Mouse (Mus musculus): ENCODE data around the gene Rbks. TPM values are rescaled to one million over a fixed set of nuclear protein-coding genes. Genes with fewer than 3 reads are reported as not detected.
A peak's percentile ranks its signal among the peaks of the same experiment; 100 is the strongest.
"Not testable (repeated sequence)": the region's sequence is repeated elsewhere in the genome, so short reads cannot be mapped to it uniquely, and the experiment has no call there.

Rbks gene
- total RNA-seq, 4 experiments from 2014 or later = 3.5 to 5.3 (median 4.3) TPM

DNA sequence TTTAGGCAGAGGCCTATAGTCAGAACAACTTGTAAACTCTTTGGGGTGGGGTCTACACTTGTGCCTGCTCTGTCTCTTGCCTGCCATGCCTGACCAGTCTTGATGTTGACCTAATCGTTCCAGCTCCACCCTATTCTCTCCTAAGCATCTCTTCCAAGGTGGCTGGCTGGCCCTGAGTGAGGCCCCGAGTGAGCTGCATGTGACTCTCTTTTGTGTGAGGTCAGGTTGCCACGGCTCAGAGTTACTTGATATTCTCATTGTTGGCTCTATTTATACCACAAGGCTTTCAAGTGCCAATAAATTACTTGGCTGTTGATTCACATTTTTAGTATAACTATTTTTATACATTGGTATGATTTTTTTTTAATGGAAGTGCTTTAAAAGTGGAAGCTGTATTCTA, 70.3 kb downstream of the Rbks start:
- peak; percentile 40 for DNase-seq (ENCODE audit: low spot score)

DNA sequence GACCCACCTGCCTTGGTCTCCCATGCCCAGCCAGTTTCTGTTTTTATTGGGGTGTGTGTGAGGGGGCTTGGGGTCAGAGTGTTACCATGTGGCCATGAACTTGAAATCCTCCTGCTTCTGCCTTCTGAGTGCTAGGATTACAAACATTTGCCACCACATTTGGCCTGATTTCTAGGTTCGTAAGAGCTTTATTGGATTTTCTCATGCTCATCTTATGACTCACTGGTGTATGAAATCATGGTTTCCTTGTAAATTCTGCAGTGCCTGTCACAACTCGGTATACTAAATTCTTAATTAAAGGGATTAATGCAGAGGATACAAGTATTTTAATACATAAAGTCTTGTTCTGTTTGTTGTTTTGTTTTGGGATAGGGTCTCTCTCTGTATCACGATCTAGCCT, 77.1 kb downstream of the Rbks start:
- DNase-seq (ENCODE audit: low spot score) = no peak

DNA sequence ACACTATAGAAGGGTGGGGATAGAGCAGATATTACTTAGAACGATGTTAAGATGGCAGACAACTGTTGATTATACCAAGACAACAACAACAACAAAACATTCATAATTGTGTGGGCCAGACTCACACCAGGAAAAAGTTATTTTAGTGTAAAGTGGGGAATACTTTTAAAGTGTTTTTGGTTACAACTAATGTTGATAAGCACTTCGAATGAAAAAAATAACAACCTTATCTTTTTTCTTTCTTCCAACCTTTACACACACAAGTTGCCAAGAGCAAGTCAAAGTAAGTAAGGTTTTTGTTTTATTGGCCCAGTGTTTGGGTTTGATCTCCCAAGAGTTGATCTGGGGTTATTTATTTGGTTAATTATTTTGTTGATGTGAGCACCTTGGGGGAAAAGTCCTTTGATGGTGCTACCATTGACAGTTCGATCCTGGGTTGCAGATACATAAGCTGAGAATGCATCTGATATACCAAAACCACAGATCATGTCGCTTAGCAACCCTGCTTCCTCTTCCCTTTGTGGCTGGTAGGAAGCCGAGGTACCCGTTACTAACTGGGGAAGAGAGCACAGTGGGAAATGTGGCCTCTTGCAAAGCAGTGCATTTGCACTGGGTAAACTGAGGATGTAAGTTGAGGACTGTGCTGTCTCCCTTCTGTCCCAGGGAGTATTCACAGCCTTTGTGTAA, 82.9 kb downstream of the Rbks start:
- no peak for DNase-seq (ENCODE audit: low spot score)

DNA sequence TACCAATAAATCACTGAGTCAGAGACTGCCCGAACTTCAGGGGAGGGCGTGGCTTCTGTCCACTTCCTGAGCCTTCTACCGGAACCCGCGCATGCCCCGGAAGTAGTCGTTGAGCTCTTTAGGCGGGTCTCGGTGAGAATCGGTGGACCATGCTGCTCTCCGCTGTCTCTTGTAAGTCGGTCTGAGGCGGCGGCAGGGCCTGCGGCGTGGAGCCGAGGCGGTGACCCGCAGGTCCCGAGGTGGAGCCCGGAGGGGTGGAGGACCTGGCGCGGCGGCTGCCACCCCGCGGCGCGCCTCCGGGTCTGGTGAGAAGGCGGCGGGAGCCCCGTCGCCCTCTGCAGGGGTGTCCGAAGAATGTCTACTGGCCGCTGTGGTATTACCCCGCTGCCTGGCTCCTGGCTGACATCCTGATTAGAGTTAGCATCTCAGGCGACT, 83.6 kb downstream of the Rbks start:
- DNase-seq (ENCODE audit: low spot score) = peak; percentile 87

DNA sequence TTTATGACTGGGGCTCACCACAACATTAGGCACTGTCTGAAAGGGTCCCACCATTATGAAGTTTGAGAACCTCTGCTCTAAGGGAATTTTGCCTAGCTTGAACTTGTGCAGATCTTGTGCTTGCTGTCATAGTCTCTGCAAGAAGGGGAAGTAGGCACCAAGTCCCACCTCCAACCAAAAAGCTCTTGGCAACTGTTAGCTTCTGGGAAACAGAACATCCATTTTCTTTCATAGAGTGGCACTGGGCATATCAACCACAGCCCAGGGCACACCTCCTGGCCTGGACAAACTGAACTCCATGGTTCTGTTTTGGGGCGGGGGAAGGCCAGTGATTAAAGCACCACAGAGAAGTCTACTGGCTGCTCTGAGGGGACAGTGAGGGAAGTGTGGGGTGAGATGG, 86.2 kb downstream of the Rbks start:
- DNase-seq (ENCODE audit: low spot score) = no peak

DNA sequence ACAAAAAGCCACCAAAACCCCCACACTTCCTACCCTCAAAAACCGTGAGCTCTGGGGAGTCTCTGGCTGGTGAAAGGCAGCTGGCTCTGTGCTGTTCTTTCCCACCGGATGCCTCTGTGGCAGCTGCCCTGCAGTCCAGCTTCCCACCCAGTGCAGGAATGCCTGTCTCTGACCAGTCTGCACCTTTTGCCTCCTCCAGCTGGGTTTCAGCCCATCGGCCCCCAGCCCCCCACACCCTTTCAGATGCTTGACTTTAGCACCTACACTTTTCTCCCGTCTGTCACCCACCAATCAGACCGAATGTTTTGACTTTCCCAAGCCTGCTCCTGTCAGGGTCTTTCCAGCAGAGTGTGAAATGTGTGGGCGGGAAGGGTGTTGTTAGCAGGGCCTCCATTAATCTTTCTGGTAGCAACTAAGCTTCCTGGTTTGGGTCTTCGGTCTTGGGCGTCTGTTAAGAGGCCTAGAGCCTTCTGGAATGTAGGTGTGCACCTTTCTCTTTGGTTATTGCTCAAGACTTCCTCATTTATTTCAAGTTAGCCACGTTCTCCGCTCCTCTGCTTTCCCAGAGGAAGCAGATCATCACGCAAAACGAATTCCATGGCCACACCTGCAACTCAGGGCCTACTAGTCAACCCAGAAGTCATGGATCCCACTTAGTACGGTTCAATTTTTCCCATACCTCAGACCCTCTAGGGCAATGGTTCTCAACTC, 86.9 kb downstream of the Rbks start:
- DNase-seq (ENCODE audit: low spot score) = no peak

DNA sequence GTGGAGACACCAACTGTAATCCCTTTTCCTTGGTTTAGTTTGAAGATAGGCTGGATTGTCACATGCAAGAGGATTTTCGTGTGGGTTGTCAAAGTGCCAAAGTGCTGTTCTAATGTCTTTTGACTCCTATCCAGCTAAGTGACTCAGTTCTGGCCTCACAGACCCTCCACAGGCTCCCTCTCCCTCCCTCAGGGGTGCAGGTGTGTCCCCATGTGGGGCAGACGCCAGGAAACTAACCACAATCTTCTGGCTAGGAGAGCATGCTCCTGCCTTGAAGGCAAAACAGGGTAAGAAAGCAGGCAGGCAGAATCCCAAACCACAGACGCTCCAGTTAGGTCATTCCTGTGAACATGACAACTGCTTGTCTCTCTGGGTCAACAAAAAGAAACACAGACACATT, 91.3 kb downstream of the Rbks start:
- DNase-seq (ENCODE audit: low spot score) = peak; percentile 58

DNA sequence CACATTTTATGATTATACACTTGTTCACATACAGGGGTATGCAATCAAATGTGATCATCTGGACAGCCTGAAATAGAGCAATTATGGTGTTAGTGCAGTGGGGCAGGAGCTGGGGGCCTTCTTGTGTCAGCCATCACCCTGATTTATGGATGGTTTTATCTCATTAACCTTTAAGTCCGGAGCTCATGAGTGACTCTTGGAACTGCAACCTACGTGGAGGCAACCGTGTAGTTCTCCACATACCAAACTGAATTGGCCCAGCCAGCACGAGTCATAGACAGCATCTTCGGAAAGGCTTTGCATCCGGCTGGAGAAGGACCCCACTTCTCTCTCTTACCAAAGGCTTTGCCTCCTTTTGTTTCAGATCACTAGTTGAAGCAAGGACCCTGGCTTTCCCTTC, 93.7 kb downstream of the Rbks start:
- DNase-seq (ENCODE audit: low spot score) = no peak

DNA sequence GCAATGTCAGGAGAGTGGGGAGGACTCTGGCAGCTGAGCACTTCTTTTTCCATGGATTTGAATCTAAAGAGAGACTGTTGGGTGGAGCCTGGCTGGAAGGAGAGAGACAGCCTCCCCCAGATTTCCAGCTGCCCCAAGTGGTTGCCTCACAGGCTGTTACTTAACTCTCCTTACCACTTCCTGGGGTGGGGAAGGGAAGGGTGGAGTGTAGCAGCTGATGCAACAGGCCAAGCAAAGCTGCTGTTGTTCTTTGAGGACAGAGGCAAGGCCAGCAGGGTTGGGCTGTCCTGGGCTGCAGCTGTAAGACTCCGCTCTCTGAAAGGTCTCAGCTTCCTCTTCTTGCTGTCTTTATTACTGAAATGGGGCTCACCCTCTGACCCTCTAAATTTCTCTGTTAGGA, 95.0 kb downstream of the Rbks start:
- DNase-seq (ENCODE audit: low spot score) = peak; percentile 88

DNA sequence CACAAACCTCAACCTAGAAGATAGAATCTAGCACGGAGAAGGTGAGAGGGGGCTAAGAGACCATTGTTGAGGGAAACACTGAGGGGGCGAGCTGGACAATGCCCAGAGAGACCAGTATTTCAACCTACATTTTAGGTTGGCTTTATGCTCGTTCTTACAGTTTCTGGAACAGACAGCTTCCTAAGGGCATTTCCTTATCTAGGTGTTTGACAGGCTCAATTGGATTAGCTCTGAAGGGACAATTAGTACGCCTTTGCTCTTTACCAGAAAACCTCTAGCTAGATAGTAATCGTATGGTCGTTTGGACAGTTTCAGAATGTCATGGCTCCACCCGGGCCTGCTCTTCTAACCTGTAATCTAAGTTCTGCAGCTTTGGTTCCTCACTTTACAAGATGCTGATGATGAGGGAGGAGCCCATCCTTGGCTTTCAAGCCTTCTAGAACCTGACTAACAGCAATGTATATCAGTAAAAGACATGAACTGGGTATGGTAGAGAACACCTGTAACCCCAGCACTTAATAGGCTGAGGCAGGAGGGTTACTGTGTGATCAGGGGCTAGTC, 96.2 kb downstream of the Rbks start:
- DNase-seq (ENCODE audit: low spot score) = no peak

DNA sequence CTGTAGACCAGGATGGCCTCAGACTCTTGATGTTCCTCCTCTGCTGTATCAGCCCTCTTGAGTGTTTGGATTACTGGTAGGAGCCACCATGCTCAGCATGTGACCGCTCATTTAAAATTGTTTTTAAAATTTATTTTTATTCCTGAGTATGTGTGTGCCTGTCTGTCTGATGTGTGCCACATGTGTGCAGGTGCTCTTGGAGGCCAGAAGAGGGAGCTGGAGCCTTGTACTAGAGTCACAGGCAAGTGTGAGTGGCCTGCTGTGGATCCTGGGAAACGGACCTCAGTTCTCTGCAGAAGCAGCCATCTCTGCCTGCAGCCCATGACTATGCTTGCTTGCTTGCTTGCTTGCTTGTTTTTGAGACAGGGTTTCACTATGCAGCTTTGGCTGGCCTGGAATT, 98.3 kb downstream of the Rbks start:
- no peak for DNase-seq (ENCODE audit: low spot score)

DNA sequence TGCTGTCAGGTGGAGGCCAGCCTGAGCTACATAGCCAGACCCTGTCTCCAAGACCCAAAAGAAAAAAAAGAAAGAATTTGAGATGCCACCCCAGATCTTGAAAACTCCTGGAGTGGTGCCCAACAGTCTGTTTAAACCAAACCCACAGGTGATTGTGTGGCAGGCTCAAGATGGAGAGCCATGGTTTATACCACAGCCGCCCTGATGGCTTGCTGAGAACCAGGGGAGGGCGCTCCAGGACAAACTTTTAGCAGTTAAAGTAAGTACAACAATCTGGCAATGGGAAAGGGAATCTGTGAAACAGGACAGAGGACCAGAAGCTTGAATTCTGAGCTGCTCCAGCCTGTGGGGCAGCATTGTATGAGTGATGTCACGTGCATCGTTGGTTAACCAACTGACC, 98.8 kb downstream of the Rbks start:
- no peak for DNase-seq (ENCODE audit: low spot score)

DNA sequence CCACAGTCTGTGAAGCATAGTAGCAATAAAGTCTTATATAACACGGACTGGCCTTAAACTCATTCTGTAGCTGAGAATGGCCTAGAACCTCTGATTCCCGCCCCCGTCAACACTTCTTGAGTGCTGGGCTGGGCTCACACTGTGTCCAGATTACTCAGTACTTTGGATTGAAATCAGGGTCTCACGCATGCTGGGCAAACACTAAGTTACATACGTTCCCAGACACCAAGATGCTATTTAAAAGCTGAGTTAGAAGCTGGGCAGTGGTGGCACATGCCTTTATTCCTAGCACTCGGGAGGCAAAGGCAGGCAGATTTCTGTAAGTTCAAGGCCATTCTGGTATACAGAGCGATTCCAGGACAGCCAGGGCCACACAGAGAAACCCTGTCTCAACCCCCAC, 99.3 kb downstream of the Rbks start:
- no peak for DNase-seq (ENCODE audit: low spot score)

DNA sequence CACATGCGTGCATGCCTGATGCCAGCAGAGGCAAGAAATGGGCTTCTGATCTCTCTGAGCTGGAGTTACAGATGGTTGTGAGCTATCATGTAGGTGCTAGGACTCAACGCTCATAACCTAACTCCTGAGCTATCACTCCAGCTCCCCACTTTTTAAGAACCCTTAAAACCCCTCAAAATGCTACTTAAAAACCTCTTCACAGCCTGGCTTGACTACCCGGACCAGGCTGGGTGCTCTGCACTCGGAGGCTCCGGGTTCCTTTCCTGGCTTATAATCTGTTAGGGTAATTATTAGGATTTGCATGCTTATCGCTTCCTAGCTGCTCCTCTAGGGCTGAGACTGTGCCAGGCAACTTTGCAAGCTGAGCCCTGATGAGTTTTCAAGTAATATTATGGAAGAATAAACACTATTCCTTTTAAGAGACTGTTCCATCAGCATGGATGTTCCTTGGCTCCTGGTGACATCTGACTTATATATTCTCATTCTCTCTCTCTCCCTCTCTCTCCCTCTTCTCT, 99.9 kb downstream of the Rbks start:
- no peak for DNase-seq (ENCODE audit: low spot score)

DNA sequence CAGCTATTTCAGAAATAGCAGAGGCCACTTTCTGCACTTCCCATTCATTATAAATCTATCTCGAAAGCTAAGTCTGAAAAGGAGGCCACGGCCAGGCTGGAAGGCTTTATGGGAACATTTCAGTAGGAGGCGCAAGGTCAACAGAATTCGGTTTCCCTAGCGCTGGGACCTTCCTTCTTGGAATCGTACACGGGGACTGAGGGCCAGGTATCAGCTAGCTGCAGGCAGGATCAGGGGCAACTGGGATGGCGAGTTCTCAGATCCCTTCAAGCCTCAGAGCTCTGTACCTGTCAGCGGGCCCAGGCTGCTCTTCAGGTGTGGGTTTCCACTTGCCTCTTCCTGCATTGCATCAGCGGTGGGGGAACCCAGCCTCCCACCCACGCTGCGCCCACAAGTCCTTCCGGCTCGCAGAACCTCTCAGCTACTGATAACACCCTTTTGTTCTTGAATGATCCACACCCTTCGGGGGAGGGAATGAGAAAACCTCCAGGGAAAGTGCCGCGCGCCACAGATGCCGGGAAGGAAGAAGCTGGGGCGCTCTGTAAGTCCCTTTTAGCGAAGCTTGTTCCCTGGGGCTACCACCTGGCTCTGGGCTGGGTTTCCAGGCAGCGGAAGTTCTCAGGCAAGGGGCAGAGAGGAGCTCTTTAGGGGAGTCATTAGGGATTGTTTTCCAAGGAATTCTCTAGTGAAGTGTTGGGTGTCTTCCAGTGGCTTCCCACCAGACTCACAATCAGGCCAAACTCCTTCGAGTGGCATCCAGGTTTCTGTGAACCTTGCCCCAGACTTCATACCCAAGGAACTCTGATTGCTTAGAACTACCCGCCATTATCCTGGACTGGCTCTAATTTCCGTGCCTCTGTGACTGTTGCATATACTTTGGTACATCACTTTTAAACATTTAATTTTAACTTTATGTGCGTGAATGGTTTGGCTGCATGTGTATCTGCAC, 100.7 kb downstream of the Rbks start, which contains the start of gene Mrpl33:
Gene Mrpl33 (plus strand): TSS at position 455 of the 949 bp plus-strand sequence.
- DNase-seq (ENCODE audit: low spot score) = peak; percentile 49

DNA sequence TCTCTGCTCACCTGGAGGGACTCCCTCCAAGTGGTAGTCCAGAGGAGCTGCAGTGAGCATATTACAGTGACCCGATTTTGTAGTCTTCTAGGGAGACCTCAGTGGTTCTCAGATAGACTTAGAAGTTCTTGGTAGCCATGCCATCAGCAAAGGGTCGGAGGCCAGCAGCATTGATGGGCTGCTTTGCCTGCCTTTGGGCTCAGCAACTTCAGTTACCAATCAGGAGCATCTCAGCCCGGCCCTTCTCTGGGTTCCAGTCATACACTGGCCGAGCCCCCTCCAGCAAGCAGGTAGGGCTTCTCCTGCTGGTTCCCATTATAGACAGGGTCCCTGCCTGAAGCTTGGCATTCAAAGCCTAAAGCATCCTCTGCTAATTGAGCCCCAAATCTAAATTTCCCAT, 101.6 kb downstream of the Rbks start:
- no peak for DNase-seq (ENCODE audit: low spot score)

DNA sequence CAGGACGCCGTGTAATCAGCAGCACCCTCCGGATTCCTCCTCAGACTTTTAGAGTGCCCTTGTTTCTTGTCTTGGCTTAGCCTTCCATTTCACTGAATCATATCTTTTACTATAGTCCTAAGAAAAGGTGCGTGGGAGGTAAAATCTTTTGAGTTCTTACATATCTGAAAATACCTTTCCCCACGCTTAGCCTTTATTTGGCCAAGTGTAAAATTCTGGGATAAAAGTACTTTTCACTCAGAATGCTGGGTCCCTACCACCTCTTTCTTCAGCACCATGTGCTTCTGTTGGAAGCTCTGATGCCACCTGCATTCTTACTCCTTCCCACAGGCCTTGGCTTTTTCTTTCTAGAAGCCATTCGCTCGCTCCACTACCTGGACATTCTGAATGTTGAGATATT, 106.3 kb downstream of the Rbks start:
- DNase-seq (ENCODE audit: low spot score) = no peak

DNA sequence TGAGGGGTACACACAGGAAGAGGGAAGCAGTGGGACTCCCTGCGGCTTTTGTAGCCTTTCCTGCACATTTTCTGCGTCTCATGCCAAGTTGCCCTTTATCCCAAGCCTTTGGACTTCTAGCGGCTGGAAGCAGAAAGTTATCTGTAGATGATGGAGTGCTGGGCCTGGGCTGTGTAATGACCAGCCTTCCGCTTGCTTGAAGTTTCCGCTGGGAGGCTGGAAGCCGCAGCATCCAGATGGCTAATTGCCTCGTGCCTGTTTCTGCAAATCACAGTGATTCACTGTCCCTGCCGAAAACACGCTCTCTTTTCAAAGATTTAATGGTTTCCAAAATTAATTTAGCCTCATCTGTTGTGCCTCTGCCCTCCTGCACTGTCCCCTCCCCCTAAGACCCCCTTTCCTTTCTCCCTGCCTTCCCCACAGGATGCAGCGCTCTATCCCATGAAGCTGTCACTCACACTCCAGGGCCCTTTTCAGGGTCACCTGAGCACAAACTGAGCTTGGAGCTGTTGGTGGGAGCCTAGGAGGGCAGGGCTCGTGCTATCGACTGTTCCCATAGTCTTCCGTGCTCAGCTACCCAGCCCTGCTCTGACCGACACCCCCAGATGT, 107.6 kb downstream of the Rbks start:
- DNase-seq (ENCODE audit: low spot score) = no peak

DNA sequence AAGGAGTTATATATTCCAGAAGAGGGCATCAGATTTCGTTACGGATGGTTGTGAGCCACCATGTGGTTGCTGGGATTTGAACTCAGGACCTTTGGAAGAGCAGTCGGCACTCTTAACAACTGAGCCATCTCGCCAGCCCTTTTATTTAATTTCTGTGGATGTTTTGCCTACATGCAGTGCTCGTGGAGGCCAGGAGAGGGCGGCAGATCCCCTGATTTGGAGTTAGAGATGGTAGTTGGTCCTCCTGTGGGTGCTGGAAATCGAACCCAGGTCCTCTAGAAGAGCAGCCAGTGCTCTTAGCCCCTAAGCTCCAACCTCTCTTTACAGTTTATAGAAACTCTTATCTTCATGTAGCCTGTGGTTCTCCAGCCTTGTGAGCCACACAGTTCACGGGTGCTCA, 108.8 kb downstream of the Rbks start:
- DNase-seq (ENCODE audit: low spot score) = not testable (repeated sequence)

DNA sequence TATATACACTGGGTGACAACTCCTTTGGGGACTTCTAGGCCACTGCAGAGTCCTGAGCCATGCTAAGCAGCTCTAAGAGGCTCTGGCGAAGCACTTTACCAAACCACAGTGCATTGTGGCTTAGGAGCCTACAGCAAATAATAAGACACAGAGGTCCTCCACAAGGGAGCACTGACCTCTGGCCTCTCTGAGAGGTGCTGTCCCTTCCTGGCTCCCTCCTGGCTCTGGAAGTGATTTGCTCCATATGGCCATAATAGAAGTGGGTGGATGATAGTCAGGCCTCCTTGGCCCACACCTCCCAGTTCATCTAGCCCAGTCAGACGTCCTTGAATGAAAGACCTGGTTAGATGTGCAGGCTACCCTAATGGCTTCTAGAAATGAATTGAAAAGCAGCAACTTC, 109.4 kb downstream of the Rbks start:
- no peak for DNase-seq (ENCODE audit: low spot score)

DNA sequence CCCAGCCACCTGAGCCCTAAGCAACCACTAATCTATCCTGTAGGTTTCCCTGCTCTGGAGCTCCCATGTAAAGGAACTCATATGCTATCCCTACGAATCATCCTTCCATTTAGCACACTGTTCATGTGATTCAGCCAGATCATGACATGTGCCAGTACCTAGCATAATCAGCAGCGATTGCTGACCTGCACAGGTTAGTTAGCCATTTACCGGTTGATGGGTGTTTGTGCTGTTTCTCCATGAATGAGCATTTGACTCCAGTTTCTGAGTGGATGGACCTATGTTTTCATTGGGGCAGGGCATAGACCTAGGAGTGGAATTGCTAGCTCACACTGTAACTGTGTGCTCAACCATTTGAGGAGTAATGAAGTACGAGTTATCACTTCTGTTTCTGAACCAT, 111.9 kb downstream of the Rbks start:
- no peak for DNase-seq (ENCODE audit: low spot score)
